Mouse (Mus musculus) liver, postnatal 0 days (tissue): ENCODE measurements around the gene Tprgl.

ENCODE experiments used
- CTCF ChIP-seq: sonication (generic); IDR thresholded peaks from 2 replicates; pipeline ENCODE4 v1.5.1; 2016; ENCODE audit warnings: antibody characterized with exemption, low read depth
- EP300 ChIP-seq: IDR thresholded peaks from 2 replicates; pipeline ENCODE4 v1.6.1; 2016; ENCODE audit warnings: antibody characterized with exemption, low read depth, mild to moderate bottlenecking

DNA sequence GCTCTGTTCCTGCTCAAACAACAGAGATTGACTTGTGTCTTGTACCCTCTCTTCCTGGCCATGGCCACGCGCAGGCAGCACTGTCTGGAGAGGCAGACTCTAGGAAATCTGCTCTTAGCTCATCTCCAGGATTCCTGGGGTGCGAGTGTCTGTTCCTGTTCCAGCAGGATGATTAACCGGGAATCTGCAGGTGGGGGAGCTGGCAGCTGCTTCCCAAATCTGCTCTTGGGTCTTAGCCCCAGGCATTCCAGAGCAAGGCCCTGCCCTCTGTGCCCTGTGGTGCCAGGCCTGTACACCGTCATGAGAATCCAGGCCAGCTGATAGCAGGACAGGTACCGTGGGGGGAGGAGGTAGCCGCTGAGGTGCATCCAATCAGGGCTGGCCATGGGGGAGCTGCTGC lies 44.1 kb upstream of the Tprgl start:
- TF ChIP-seq CTCF (no peak), EP300 (no peak)
